Mouse (Mus musculus): ENCODE results near the gene Slx4ip.
A peak's percentile ranks its signal among the peaks of the same experiment; 100 is the strongest.
"Not testable (repeated sequence)": the region's sequence is repeated elsewhere in the genome, so short reads cannot be mapped to it uniquely, and the experiment has no call there.

The Slx4ip gene

GRCm38 (mm10) chr2:136891068-136891950 is at the start of gene Slx4ip, which contains the start of the genes AL731706.1 and Mkks:
TSS of gene Slx4ip (plus strand) at chr2:136891218.
TSS of gene AL731706.1 (minus strand) at chr2:136891389.
TSS of gene Mkks (minus strand) at chr2:136891389.
- DNase-seq (ENCODE audit: low read depth) = peak; percentile 100

GRCm38 (mm10) chr2:136850366-136850765 is 40.7 kb upstream of the Slx4ip start:
- no peak for DNase-seq (ENCODE audit: low read depth)

GRCm38 (mm10) chr2:136854543-136855388 is 36.3 kb upstream of the Slx4ip start:
- DNase-seq (ENCODE audit: low read depth) = no peak

- DNase-seq (ENCODE audit: low read depth) = no peak
These were observed 5.4 kb upstream of the Slx4ip start, which contains the start of gene AL731706.2 for GRCm38 (mm10) chr2:136885579-136885978. TSS of gene AL731706.2 (minus strand) at chr2:136885679.

GRCm38 (mm10) chr2:136886846-136887245 is 4.2 kb upstream of the Slx4ip start:
- peak; percentile 17 for DNase-seq (ENCODE audit: low read depth)

GRCm38 (mm10) chr2:136890716-136891067 is 326 bp upstream of the Slx4ip start:
- DNase-seq (ENCODE audit: low read depth) = not testable (repeated sequence)

GRCm38 (mm10) chr2:136891951-136892371 is 943 bp downstream of the Slx4ip start:
- DNase-seq (ENCODE audit: low read depth) = peak; percentile 98

GRCm38 (mm10) chr2:136894494-136894893 is 3.5 kb downstream of the Slx4ip start:
- DNase-seq (ENCODE audit: low read depth) = no peak

- DNase-seq (ENCODE audit: low read depth) = no peak
These were observed 5.1 kb downstream of the Slx4ip start for GRCm38 (mm10) chr2:136896131-136896530.

GRCm38 (mm10) chr2:136908596-136908995 is 17.6 kb downstream of the Slx4ip start:
- no peak for DNase-seq (ENCODE audit: low read depth)

- no peak for DNase-seq (ENCODE audit: low read depth)
These were observed 18.3 kb downstream of the Slx4ip start for GRCm38 (mm10) chr2:136909298-136909697.

GRCm38 (mm10) chr2:136911958-136912411 is 21.0 kb downstream of the Slx4ip start:
- DNase-seq (ENCODE audit: low read depth) = no peak

- no peak for DNase-seq (ENCODE audit: low read depth)
These were observed 22.0 kb downstream of the Slx4ip start for GRCm38 (mm10) chr2:136913021-136913420.

- DNase-seq (ENCODE audit: low read depth) = no peak
These were observed 23.4 kb downstream of the Slx4ip start for GRCm38 (mm10) chr2:136914334-136914902.

GRCm38 (mm10) chr2:136919433-136919832 is 28.4 kb downstream of the Slx4ip start:
- no peak for DNase-seq (ENCODE audit: low read depth)

- no peak for DNase-seq (ENCODE audit: low read depth)
These were observed 29.4 kb downstream of the Slx4ip start for GRCm38 (mm10) chr2:136920257-136920993.

- no peak for DNase-seq (ENCODE audit: low read depth)
These were observed 30.0 kb downstream of the Slx4ip start for GRCm38 (mm10) chr2:136921003-136921408.

GRCm38 (mm10) chr2:136936391-136937288 is 45.6 kb downstream of the Slx4ip start:
- no peak for DNase-seq (ENCODE audit: low read depth)

- DNase-seq (ENCODE audit: low read depth) = no peak
These were observed 47.2 kb downstream of the Slx4ip start for GRCm38 (mm10) chr2:136938249-136938648.

- no peak for DNase-seq (ENCODE audit: low read depth)
These were observed 55.3 kb downstream of the Slx4ip start for GRCm38 (mm10) chr2:136946297-136946696.

Measured in naive thymus-derived CD4-positive, alpha-beta T cell, adult 2 months (primary cell).